ENCODE assay signal across 30 mouse cellular contexts in the genomic region with DNA sequence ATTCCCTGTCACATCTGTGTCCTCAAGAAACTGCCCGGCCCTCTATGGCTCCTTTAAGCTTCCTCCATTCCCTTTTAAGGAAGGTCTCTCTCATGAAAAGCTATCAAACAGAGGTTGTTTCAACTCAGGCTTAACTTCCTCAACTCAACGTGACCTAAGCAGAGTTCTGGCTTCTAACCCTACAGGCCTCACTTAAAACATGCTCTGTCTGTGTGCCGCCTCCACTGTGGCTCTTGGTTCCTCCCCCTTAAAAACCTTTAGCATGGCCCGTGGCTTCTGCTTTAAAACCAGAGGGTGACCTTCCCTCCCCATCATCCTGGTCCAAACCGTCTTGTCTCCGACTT. TPM values are rescaled to one million over a fixed set of nuclear protein-coding genes. Genes with fewer than 3 reads are reported as not detected.
A peak's percentile ranks its signal among the peaks of the same experiment; 100 is the strongest.
DNase-seq lines count a peak whose midpoint lies in the region; ATAC-seq and TF ChIP-seq lines count a peak whose summit lies in the region.
"Had no signal": no experiment of that assay in that cellular context is flagged by ENCODE, and none has a peak within 500 bp of the region (broad histone marks: within the 10 kb centered on the region; RNA-seq: fewer than 3 reads in every experiment).

No protein-coding gene starts in this region.

- peak; percentile 39 for DNase-seq in 416B (ENCODE audit: low read depth)
- peak; percentile 79 for DNase-seq in MEL (ENCODE audit: low read depth, low spot score)
- no peak for DNase-seq in cerebellum, postnatal 14 days
- DNase-seq in embryo, embryonic 9.5 days (ENCODE audit: extremely low spot score): no peak
- DNase-seq: adrenal gland, postnatal 10 days; cerebellum, adult 11-12 months; cerebellum, postnatal 10 days; gastrocnemius, postnatal 14 days; heart, adult 2 months; heart, postnatal 10 days; kidney, adult 18-20 months; kidney, postnatal 25 days; lung, embryonic 14.5 days; right cerebral cortex, adult 18-20 months had no signal

- H3K4me1 ChIP-seq in MEL (ENCODE audit: control insufficient read depth in 1 of 2, insufficient read depth in 2 of 2, low read length in 2 of 2): peaks cover 16 to 27% of the 10 kb centered on the region in 2 experiments
- H3K4me1 ChIP-seq in midbrain, embryonic 15.5 days: no peaks in the 10 kb centered on the region
- H3K4me1 ChIP-seq: embryonic facial prominence, embryonic 12.5 days; heart, embryonic 13.5 days; hindbrain, embryonic 10.5 days; hindbrain, embryonic 15.5 days; kidney, embryonic 15.5 days; limb, embryonic 13.5 days; midbrain, embryonic 13.5 days; stomach, embryonic 15.5 days had no signal

- TF ChIP-seq EP300 in MEL (IDR thresholded peaks at IDR 0.05; ENCODE audit: low read depth in 1 of 2, low read length in 2 of 2): no peak

- H3K9ac ChIP-seq in MEL (ENCODE audit: control insufficient read depth, low read depth, low read length, poor library complexity, severe bottlenecking): peak overlapping the region; percentile 60
- H3K9ac ChIP-seq in midbrain, embryonic 15.5 days: no peak overlapping the region
- H3K9ac ChIP-seq: embryonic facial prominence, embryonic 12.5 days; heart, embryonic 13.5 days; hindbrain, embryonic 15.5 days; kidney, embryonic 15.5 days; limb, embryonic 13.5 days; liver, embryonic 14.5 days; lung, embryonic 14.5 days; midbrain, embryonic 13.5 days; stomach, embryonic 15.5 days had no signal

- H3K36me3 ChIP-seq in MEL (ENCODE audit: control insufficient read depth in 1 of 2, insufficient read depth in 2 of 2, low read length in 2 of 2): peaks cover 0 to 25% of the 10 kb centered on the region in 2 experiments; a peak in 2 of 4 replicates
- H3K36me3 ChIP-seq in midbrain, embryonic 15.5 days (replicated peaks): peaks cover 35% of the 10 kb centered on the region

- no peak overlapping the region; a peak in 1 of 4 replicates for H3K4me3 ChIP-seq in MEL (ENCODE audit: control insufficient read depth in 1 of 2, insufficient read depth in 1 of 2, low read depth in 2 of 2, low read length in 2 of 2)
- H3K4me3 ChIP-seq in midbrain, embryonic 15.5 days: no peak overlapping the region
- H3K4me3 ChIP-seq: embryonic facial prominence, embryonic 12.5 days; heart, adult 2 months; heart, embryonic 13.5 days; hindbrain, embryonic 10.5 days; hindbrain, embryonic 15.5 days; kidney, embryonic 15.5 days; limb, embryonic 13.5 days; midbrain, embryonic 13.5 days; stomach, embryonic 15.5 days had no signal

- 92% methylated on average over 6 of the region's 6 CpGs for WGBS in midbrain, embryonic 15.5 days

- H3K79me2 ChIP-seq in MEL (ENCODE audit: control insufficient read depth, insufficient read depth, low read length, poor library complexity): no peaks in the 10 kb centered on the region

- peak overlapping the region; percentile 89 for H3K27ac ChIP-seq in MEL (ENCODE audit: control insufficient read depth, low read depth, low read length)
- H3K27ac ChIP-seq in midbrain, embryonic 15.5 days: no peak overlapping the region
- H3K27ac ChIP-seq: embryonic facial prominence, embryonic 12.5 days; heart, adult 2 months; heart, embryonic 13.5 days; hindbrain, embryonic 10.5 days; hindbrain, embryonic 15.5 days; kidney, embryonic 15.5 days; limb, embryonic 13.5 days; liver, embryonic 14.5 days; midbrain, embryonic 13.5 days; stomach, embryonic 15.5 days had no signal

- TF ChIP-seq POLR2A in MEL (IDR thresholded peaks at IDR 0.05; ENCODE audit: control insufficient read depth in 1 of 2, insufficient read depth in 1 of 2, low read depth in 1 of 2, low read length in 2 of 2, poor library complexity in 1 of 2): peak in 1 of 2 experiments; percentile 7; a peak in 1 of 4 replicates

- ATAC-seq in hematopoietic stem cell, adult 5-6 weeks (replicated peaks in 1 of 2; ENCODE audit: insufficient read depth in 1 of 2, low FRiP score in 2 of 2, low TSS enrichment in 1 of 2, low read depth in 1 of 2, poor library complexity in 2 of 2, severe bottlenecking in 2 of 2): peak; percentile 40 to 58; a peak in 3 of 4 replicates
- peak; percentile 52 for ATAC-seq in neutrophil, adult 5-6 weeks (ENCODE audit: extremely low read depth, insufficient number of reproducible peaks, low FRiP score, poor library complexity, severe bottlenecking)
- no peak for ATAC-seq in midbrain, embryonic 15.5 days (replicated peaks)
- ATAC-seq: forebrain, embryonic 14.5 days; inflammation-experienced regulatory T-cells, adult 6 months; midbrain, embryonic 13.5 days had no signal

- no peaks in the 10 kb centered on the region for H3K27me3 ChIP-seq in MEL (ENCODE audit: control insufficient read depth in 1 of 2, insufficient read depth in 2 of 2, low read length in 2 of 2)
- H3K27me3 ChIP-seq in midbrain, embryonic 15.5 days (replicated peaks): no peaks in the 10 kb centered on the region
- H3K27me3 ChIP-seq: CH12.LX; embryonic facial prominence, embryonic 12.5 days; heart, embryonic 13.5 days; hindbrain, embryonic 15.5 days; kidney, embryonic 15.5 days; limb, embryonic 13.5 days; midbrain, embryonic 13.5 days; stomach, embryonic 15.5 days had no signal

- H3K9me3 ChIP-seq in MEL (replicated peaks; ENCODE audit: insufficient read depth, low read length): no peaks in the 10 kb centered on the region
- H3K9me3 ChIP-seq in midbrain, embryonic 15.5 days: no peaks in the 10 kb centered on the region
- H3K9me3 ChIP-seq: embryonic facial prominence, embryonic 12.5 days; heart, embryonic 13.5 days; hindbrain, embryonic 10.5 days; hindbrain, embryonic 15.5 days; kidney, embryonic 15.5 days; limb, embryonic 13.5 days; midbrain, embryonic 13.5 days; stomach, embryonic 15.5 days had no signal

- TF ChIP-seq RAD21 in MEL (IDR thresholded peaks at IDR 0.05; ENCODE audit: low read depth, low read length): no peak

- no peak for TF ChIP-seq CTCF in MEL (IDR thresholded peaks at IDR 0.05 in 2 of 3, conservative IDR thresholded peaks at IDR 0.05 in 1 of 3; ENCODE audit: control insufficient read depth in 1 of 3, insufficient read depth in 1 of 3, low read depth in 2 of 3, low read length in 3 of 3, poor library complexity in 1 of 3, severe bottlenecking in 1 of 3)

- no peak overlapping the region for H3K4me2 ChIP-seq in midbrain, embryonic 15.5 days
- H3K4me2 ChIP-seq: embryonic facial prominence, embryonic 12.5 days; heart, embryonic 13.5 days; hindbrain, embryonic 15.5 days; kidney, embryonic 15.5 days; limb, embryonic 13.5 days; lung, embryonic 14.5 days; midbrain, embryonic 13.5 days; stomach, embryonic 15.5 days had no signal

TF ChIP-seq in MEL, 35 proteins besides CTCF, POLR2A, EP300 and RAD21 (continues in another document):
- TF ChIP-seq SIN3A (IDR thresholded peaks at IDR 0.05; ENCODE audit: low read length): peak; percentile 8; the same call in 1 of the 2 replicates
- no peak for TF ChIP-seq MYB (IDR thresholded peaks at IDR 0.05; ENCODE audit: low read depth, low read length)
- no peak for TF ChIP-seq ZKSCAN1 (IDR thresholded peaks at IDR 0.05; ENCODE audit: low read depth, low read length)
- TF ChIP-seq MAX (IDR thresholded peaks at IDR 0.05; ENCODE audit: low read length): peak; percentile 9
- TF ChIP-seq MYC (IDR thresholded peaks at IDR 0.05; ENCODE audit: low read depth, low read length): peak; percentile 50; the same call in 1 of the 2 replicates
- peak; percentile 9; the same call in 1 of the 2 replicates for TF ChIP-seq SMC3 (IDR thresholded peaks at IDR 0.05; ENCODE audit: low read depth, low read length)
- no peak for TF ChIP-seq ETS1 (IDR thresholded peaks at IDR 0.05; ENCODE audit: low read depth, low read length)
- TF ChIP-seq JUND (IDR thresholded peaks at IDR 0.05; ENCODE audit: low read depth, low read length): no peak
- no peak for TF ChIP-seq USF2 (IDR thresholded peaks at IDR 0.05; ENCODE audit: borderline replicate concordance in 1 of 2, insufficient read depth in 1 of 2, low read depth in 1 of 2, low read length in 2 of 2)
- TF ChIP-seq TCF12 (IDR thresholded peaks at IDR 0.05; ENCODE audit: low read depth, low read length): no peak
- TF ChIP-seq BHLHE40 (IDR thresholded peaks at IDR 0.05; ENCODE audit: borderline replicate concordance, low read depth, low read length): no peak
- TF ChIP-seq UBTF (IDR thresholded peaks at IDR 0.05; ENCODE audit: borderline replicate concordance, insufficient read depth, low read depth, low read length): no peak
- TF ChIP-seq GABPA (IDR thresholded peaks at IDR 0.05; ENCODE audit: low read depth, low read length): no peak
- no peak for TF ChIP-seq ZNF384 (IDR thresholded peaks at IDR 0.05; ENCODE audit: low read depth, low read length)
- TF ChIP-seq MXI1 (IDR thresholded peaks at IDR 0.05; ENCODE audit: low read depth, low read length): 0 out of 2 replicates have a peak, but pooled peaks have one; percentile 38
- no peak for TF ChIP-seq RCOR1 (IDR thresholded peaks at IDR 0.05; ENCODE audit: low read depth, low read length)
- peak; percentile 54; the same call in 1 of the 2 replicates for TF ChIP-seq TBP (IDR thresholded peaks at IDR 0.05; ENCODE audit: low read depth, low read length)
- TF ChIP-seq E2F4 (IDR thresholded peaks at IDR 0.05; ENCODE audit: borderline replicate concordance, low read depth, low read length): no peak
- TF ChIP-seq NELFE (IDR thresholded peaks at IDR 0.05; ENCODE audit: low read depth, low read length): no peak

RNA-seq across cellular contexts. Expression of gene Kif1bp, which starts 21.7 kb away (rescaled TPM):
- 17.3 and 17.6 TPM in 2 replicates for total RNA-seq in MEL (2012; rRNA removed)
- polyA plus RNA-seq in MEL (2012; ENCODE audit: insufficient read depth in 1 of 2, insufficient read length in 2 of 2, low read depth in 1 of 2, low replicate concordance in 2 of 2, missing spikeins in 1 of 2): 100 to 1,000 TPM in 1 of 2 experiments, 10 to 100 TPM in 1; 24.7 to 177 TPM
- 21.0 and 26.4 TPM in 2 replicates for total RNA-seq in hematopoietic stem cell, adult 5-6 weeks (2017)
- 27.3 and 33.1 TPM in 2 replicates for total RNA-seq in neutrophil, adult 5-6 weeks (2017)
- 76.4 and 77.3 TPM in 2 replicates for polyA plus RNA-seq in midbrain, embryonic 15.5 days (2015; fragmentation: Nextera tagmentation; extraction: Ambion mirVana)

RNA-seq across cellular contexts. Expression of gene Srgn, which starts 29.3 kb away (rescaled TPM):
- total RNA-seq in MEL (2012; rRNA removed): 217 and 236 TPM in 2 replicates
- polyA plus RNA-seq in MEL (2012; ENCODE audit: insufficient read depth in 1 of 2, insufficient read length in 2 of 2, low read depth in 1 of 2, low replicate concordance in 2 of 2, missing spikeins in 1 of 2): 100 to 1,000 TPM in 1 of 2 experiments, not detected in 1; 164 TPM
- total RNA-seq in hematopoietic stem cell, adult 5-6 weeks (2017): 1,380 and 1,792 TPM in 2 replicates
- total RNA-seq in neutrophil, adult 5-6 weeks (2017): 2,014 and 2,052 TPM in 2 replicates
- polyA plus RNA-seq in midbrain, embryonic 15.5 days (2015; fragmentation: Nextera tagmentation; extraction: Ambion mirVana): 10.5 and 12.1 TPM in 2 replicates
- polyA plus RNA-seq: C2C12 had no signal

RNA-seq across cellular contexts. Expression of gene Ddx21, which starts 45.6 kb away (rescaled TPM):
- total RNA-seq in MEL (2012; rRNA removed): 299 and 313 TPM in 2 replicates
- 1,000 to 10,000 TPM in 1 of 2 experiments, 100 to 1,000 TPM in 1; 386 to 2,442 TPM for polyA plus RNA-seq in MEL (2012; ENCODE audit: insufficient read depth in 1 of 2, insufficient read length in 2 of 2, low read depth in 1 of 2, low replicate concordance in 2 of 2, missing spikeins in 1 of 2)
- 168 and 198 TPM in 2 replicates for total RNA-seq in hematopoietic stem cell, adult 5-6 weeks (2017)
- 80.7 and 87.6 TPM in 2 replicates for total RNA-seq in neutrophil, adult 5-6 weeks (2017)
- 13.2 and 15.0 TPM in 2 replicates for polyA plus RNA-seq in midbrain, embryonic 15.5 days (2015; fragmentation: Nextera tagmentation; extraction: Ambion mirVana)

Comparison
In these comparisons a context has a peak if more than half of its experiments do, and no peak if none do; other contexts are left out.
1. DNase-seq: peak in 416B (single experiment) and MEL (single experiment); none in cerebellum, postnatal 14 days (0 of 2) and embryo, embryonic 9.5 days (single experiment).